Mouse (Mus musculus) CH12.LX (cell line): ENCODE measurements around the gene Olfr94. TPM values are rescaled to one million over a fixed set of nuclear protein-coding genes. Genes with fewer than 3 reads are reported as not detected.

Experiments
- DNase-seq: peaks from one replicate; pipeline ENCODE4 v3.0.0-alpha.2; 2013; ENCODE audit errors: extremely low read depth
- H3K27ac ChIP-seq: 2 replicates; pipeline ENCODE4 v1.5.1; 2012; ENCODE audit warnings: low read depth, mild to moderate bottlenecking, control low read depth, moderate library complexity; ENCODE audit not compliant: insufficient read depth
- H3K27me3 ChIP-seq: replicated peaks from 2 replicates; pipeline ENCODE3; 2012; ENCODE audit warnings: inconsistent platforms
- H3K36me3 ChIP-seq, 2 experiments: replicated peaks in 1 of 2; 2 replicates each; pipeline versions ENCODE3 to v1.6.1; 2012; ENCODE audit warnings: inconsistent platforms in 1 of 2, low read length in 1 of 2, mild to moderate bottlenecking in 1 of 2, mixed read lengths in 1 of 2, moderate library complexity in 1 of 2; ENCODE audit not compliant: control insufficient read depth in 1 of 2, insufficient read depth in 1 of 2
- H3K4me1 ChIP-seq, 2 experiments: 2 replicates each; pipeline ENCODE4 v1.6.1; 2012; ENCODE audit warnings: inconsistent platforms in 1 of 2, moderate library complexity in 1 of 2; ENCODE audit not compliant: insufficient read depth in 2 of 2, control insufficient read depth in 1 of 2
- H3K4me2 ChIP-seq: 2 replicates; pipeline ENCODE4 v1.6.1; 2012; ENCODE audit warnings: low read depth, mild to moderate bottlenecking, control low read depth; ENCODE audit not compliant: poor library complexity, insufficient read depth, severe bottlenecking
- H3K4me3 ChIP-seq, 3 experiments: fragments of 150-350 bp in 1 of 3; sonication (generic) in 1 of 3; replicated peaks in 1 of 3; 2 replicates each; pipeline versions ENCODE3 to v1.5.1; 2011 to 2012; ENCODE audit warnings: low read depth in 2 of 3, low read length in 2 of 3, mild to moderate bottlenecking in 2 of 3, moderate library complexity in 2 of 3, control low read depth in 1 of 3, improper control_type of control experiment in 1 of 3, inconsistent platforms in 1 of 3, mixed read lengths in 1 of 3; ENCODE audit not compliant: poor library complexity in 1 of 3
- H3K79me2 ChIP-seq: replicated peaks from 2 replicates; pipeline ENCODE4 v1.6.1; 2012; ENCODE audit warnings: mild to moderate bottlenecking, moderate library complexity; ENCODE audit not compliant: control insufficient read depth, poor library complexity, insufficient read depth, severe bottlenecking; ENCODE audit errors: extremely low read depth
- H3K9ac ChIP-seq: 2 replicates; pipeline ENCODE4 v1.6.1; 2012; ENCODE audit warnings: low read depth, mild to moderate bottlenecking, control low read depth, moderate library complexity; ENCODE audit not compliant: insufficient read depth
- H3K9me3 ChIP-seq: replicated peaks from 2 replicates; pipeline ENCODE3; 2012; ENCODE audit warnings: low read length, inconsistent platforms, mixed read lengths
- BHLHE40 ChIP-seq: IDR thresholded peaks from 2 replicates; pipeline ENCODE4 v1.6.1; 2011; ENCODE audit warnings: mild to moderate bottlenecking, low read depth, low read length, improper control_type of control experiment
- CHD1 ChIP-seq: IDR thresholded peaks from 2 replicates; pipeline ENCODE4 v1.6.1; 2012; ENCODE audit warnings: low read depth, low read length, improper control_type of control experiment, inconsistent platforms
- CHD2 ChIP-seq: IDR thresholded peaks from 2 replicates; pipeline ENCODE4 v1.6.1; 2011; ENCODE audit warnings: low read length, improper control_type of control experiment
- CTCF ChIP-seq, 2 experiments: IDR thresholded peaks in 1 of 2; conservative IDR thresholded peaks in 1 of 2; 2 replicates each; pipeline ENCODE4 v1.5.1; 2011 to 2012; ENCODE audit warnings: low read depth in 2 of 2, low read length in 2 of 2, improper control_type of control experiment in 1 of 2, inconsistent platforms in 1 of 2, mild to moderate bottlenecking in 1 of 2, moderate library complexity in 1 of 2
- E2F4 ChIP-seq: IDR thresholded peaks from 2 replicates; pipeline ENCODE4 v1.6.1; 2011; ENCODE audit warnings: low read depth, low read length, improper control_type of control experiment; ENCODE audit not compliant: insufficient replicate concordance
- ELF1 ChIP-seq: IDR thresholded peaks from 2 replicates; pipeline ENCODE4 v1.6.1; 2014; ENCODE audit warnings: low read depth, mild to moderate bottlenecking, inconsistent platforms, low read length, improper control_type of control experiment
- GABPA ChIP-seq: IDR thresholded peaks from 2 replicates; pipeline ENCODE4 v1.6.1; 2012; ENCODE audit warnings: low read depth, low read length, improper control_type of control experiment, inconsistent platforms; ENCODE audit not compliant: insufficient replicate concordance
- JUND ChIP-seq: conservative IDR thresholded peaks from 2 replicates; pipeline ENCODE4 v1.6.1; 2011; ENCODE audit warnings: low read depth, low read length, improper control_type of control experiment
- KAT2A ChIP-seq: IDR thresholded peaks from 2 replicates; pipeline ENCODE4 v1.6.1; 2012; ENCODE audit warnings: low read length, improper control_type of control experiment, inconsistent platforms; ENCODE audit not compliant: insufficient replicate concordance
- MAFK ChIP-seq: IDR thresholded peaks from 2 replicates; pipeline ENCODE4 v1.6.1; 2011; ENCODE audit warnings: low read length, improper control_type of control experiment; ENCODE audit not compliant: insufficient replicate concordance
- MEF2A ChIP-seq: IDR thresholded peaks from 2 replicates; pipeline ENCODE4 v1.6.1; 2014; ENCODE audit warnings: low read depth, mild to moderate bottlenecking, inconsistent platforms, low read length, improper control_type of control experiment, borderline replicate concordance
- MYC ChIP-seq: IDR thresholded peaks from 2 replicates; pipeline ENCODE4 v1.6.1; 2011; ENCODE audit warnings: low read depth, mild to moderate bottlenecking, improper control_type of control experiment, low read length
- NRF1 ChIP-seq: IDR thresholded peaks from 2 replicates; pipeline ENCODE4 v1.6.1; 2014; ENCODE audit warnings: low read depth, mild to moderate bottlenecking, inconsistent platforms, low read length, improper control_type of control experiment, moderate library complexity
- RAD21 ChIP-seq: IDR thresholded peaks from 2 replicates; pipeline ENCODE4 v1.6.1; 2011; ENCODE audit warnings: low read depth, mild to moderate bottlenecking, low read length, improper control_type of control experiment, moderate library complexity
- SMC3 ChIP-seq: IDR thresholded peaks from 2 replicates; pipeline ENCODE4 v1.6.1; 2011; ENCODE audit warnings: low read depth, low read length, improper control_type of control experiment
- UBTF ChIP-seq: IDR thresholded peaks from 2 replicates; pipeline ENCODE4 v1.6.1; 2012; ENCODE audit warnings: low read depth, mild to moderate bottlenecking, inconsistent platforms, low read length, improper control_type of control experiment, moderate library complexity
- USF2 ChIP-seq: conservative IDR thresholded peaks from 2 replicates; pipeline ENCODE4 v1.6.1; 2011; ENCODE audit warnings: low read depth, low read length, improper control_type of control experiment
- dilution Hi-C: fragments of 300-500 bp; cut with MboI; formaldehyde crosslinking; loops from 2 replicates; pipeline ENCODE4 v1.14.3; 2020; ENCODE audit warnings: low sequenced_read_pairs; ENCODE audit not compliant: extremely low pct_unique_long_range_greater_than_20kb, extremely low pct_ligation_motif_present
- in situ Hi-C: fragments of 300-500 bp; cut with MboI; formaldehyde crosslinking; loops from 3 replicates; pipeline ENCODE4 v1.14.3; 2019; ENCODE audit warnings: low sequenced_read_pairs, low pct_ligation_motif_present, low pct_unique_long_range_greater_than_20kb, mixed read lengths
- polyA plus RNA-seq: library from polyadenylated mRNA; unstranded; fragments of >175 nt; gene quantifications from 2 replicates; pipeline ENCODE4 v1.2.1, GENCODE M21; 2012; ENCODE audit warnings: low read depth; ENCODE audit not compliant: insufficient read length
- total RNA-seq, 2 experiments: library from RNA; depleted of rRNA; stranded (reverse); fragments of 300-350 nt in 1 of 2; fragments of >200 nt in 1 of 2; gene quantifications; 2 replicates each; pipeline ENCODE4 v1.2.3; 2012 to 2014

Gene Olfr94
- total and polyA plus RNA-seq, 3 experiments = not detected

DNA sequence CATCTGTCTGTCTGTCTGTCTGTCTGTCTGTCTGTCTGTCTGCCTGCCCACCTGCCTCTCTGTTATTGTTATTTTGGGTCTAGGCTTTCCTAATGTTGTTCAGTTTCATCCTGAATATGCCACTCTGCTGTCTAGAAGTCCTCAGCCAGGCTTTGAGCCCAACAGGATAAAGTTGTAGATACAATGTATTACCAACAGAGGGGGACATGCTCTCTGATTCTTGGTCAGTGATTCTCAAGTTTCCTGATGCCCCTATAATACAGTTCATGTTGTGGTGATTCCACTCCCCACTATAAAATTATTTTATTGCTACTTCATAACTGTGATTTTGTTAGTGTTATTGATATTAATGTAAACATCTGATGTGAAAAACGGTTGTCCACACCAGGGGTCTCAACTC lies 21.1 kb upstream of the Olfr94 start:
- H3K4me1 ChIP-seq = no peaks in the 10 kb centered on the region
- TF ChIP-seq CHD2 = no peak
- no peak for TF ChIP-seq E2F4
- TF ChIP-seq USF2 = no peak
- TF ChIP-seq MYC = no peak
- TF ChIP-seq BHLHE40 = no peak
- TF ChIP-seq SMC3 = peak; percentile 50
- no peak for TF ChIP-seq NRF1
- no peak for TF ChIP-seq ELF1
- TF ChIP-seq CHD1 = no peak
- TF ChIP-seq MEF2A = no peak
- no peak for TF ChIP-seq MAFK
- TF ChIP-seq KAT2A = no peak
- TF ChIP-seq RAD21 = peak; percentile 53
- no peak for TF ChIP-seq UBTF
- peak; percentile 18 to 59; a peak in 2 of 4 replicates for TF ChIP-seq CTCF (conservative IDR thresholded peaks at IDR 0.05 in 1 of 2, IDR thresholded peaks at IDR 0.05 in 1 of 2; ENCODE audit: low read depth in 2 of 2, low read length in 2 of 2)
- TF ChIP-seq GABPA = no peak
- TF ChIP-seq, all 38 proteins: peak for 3
- Histone ChIP-seq H3K9me3 (peaks cover 2% of the 10 kb centered on the region), H3K27ac (no peak overlapping the region), H3K79me2 (no peaks in the 10 kb centered on the region), H3K27me3 (peaks cover 2% of the 10 kb centered on the region), H3K9ac (no peak overlapping the region), H3K36me3 (no peaks in the 10 kb centered on the region), H3K4me3 (no peak overlapping the region), H3K4me2 (no peak overlapping the region)
- dilution Hi-C loops = no loop called here
- in situ Hi-C loops = no loop called here
- peak; percentile 8 for DNase-seq

DNA sequence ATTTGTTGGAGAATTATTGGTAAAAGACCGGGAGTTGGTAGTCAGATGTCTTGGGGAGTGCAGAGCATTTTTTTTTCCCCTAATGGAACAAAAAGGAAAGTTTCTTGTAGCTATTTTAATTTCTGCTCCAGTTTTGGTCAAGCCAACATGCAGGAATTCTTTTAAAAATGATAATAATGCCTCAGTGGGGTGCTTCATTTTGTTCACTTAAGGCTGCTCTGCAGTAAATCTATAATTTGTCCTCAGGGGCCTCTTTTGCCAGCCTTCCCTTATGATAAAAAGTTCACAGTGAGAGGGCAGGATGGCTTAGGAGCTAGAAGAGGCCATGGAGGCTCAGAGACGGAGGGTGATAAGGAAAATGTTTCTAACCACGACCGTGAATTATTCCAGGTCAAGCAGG lies 19.1 kb upstream of the Olfr94 start, which contains the start of gene Olfr96:
TSS of gene Olfr96 (plus strand) at position 301 of the 400 bp plus-strand sequence.
- no peak within 1 kb of the TSS for H3K4me2 ChIP-seq
- in situ Hi-C loops (no loop called here), dilution Hi-C loops (no loop called here)
- H3K79me2 ChIP-seq = no peaks in the 10 kb centered on the region
- H3K36me3 ChIP-seq = no peaks in the 10 kb centered on the region
- no peak within 1 kb of the TSS for H3K4me3 ChIP-seq
- TF ChIP-seq JUND = no peak
- no peak for DNase-seq
- no peaks in the 10 kb centered on the region for H3K4me1 ChIP-seq
- H3K27ac ChIP-seq = no peak within 1 kb of the TSS
- peaks cover 3% of the 10 kb centered on the region for H3K27me3 ChIP-seq
- H3K9me3 ChIP-seq = peaks cover 2% of the 10 kb centered on the region
- no peak within 1 kb of the TSS for H3K9ac ChIP-seq
